Comparison of ENCODE assay signal across 23 mouse cellular contexts in genomic region chr19:4485006-4485405, GRCm38 (mm10). TPM values are rescaled to one million over a fixed set of nuclear protein-coding genes. Genes with fewer than 3 reads are reported as not detected.
DNase-seq lines count a peak whose midpoint lies in the region; ATAC-seq and TF ChIP-seq lines count a peak whose summit lies in the region.
"Had no signal": no experiment of that assay in that cellular context is flagged by ENCODE, and none has a peak within 500 bp of the region (broad histone marks: within the 10 kb centered on the region; RNA-seq: fewer than 3 reads in every experiment).

No protein-coding gene starts in this region.

- H3K36me3 ChIP-seq in kidney, adult 2 months (ENCODE audit: control insufficient read depth, insufficient read depth, low read length) = no peaks in the 10 kb centered on the region
- no peaks in the 10 kb centered on the region for H3K36me3 ChIP-seq in lung, embryonic 15.5 days
- no peaks in the 10 kb centered on the region for H3K36me3 ChIP-seq in kidney, postnatal 0 days (ENCODE audit: insufficient read depth, low read length)
- H3K36me3 ChIP-seq: neural tube, embryonic 15.5 days had no signal

- H3K4me2 ChIP-seq in lung, embryonic 15.5 days = no peak overlapping the region
- H3K4me2 ChIP-seq in kidney, postnatal 0 days (ENCODE audit: low read length) = no peak overlapping the region
- H3K4me2 ChIP-seq: liver, embryonic 11.5 days; neural tube, embryonic 15.5 days had no signal

- peak overlapping the region; percentile 44; the same call in 1 of the 2 replicates for H3K27ac ChIP-seq in kidney, adult 2 months (ENCODE audit: insufficient read depth, low read depth, low read length)
- H3K27ac ChIP-seq in lung, embryonic 15.5 days = peak overlapping the region; percentile 53
- H3K27ac ChIP-seq in kidney, postnatal 0 days = peak overlapping the region; percentile 47; the same call in 1 of the 2 replicates
- H3K27ac ChIP-seq: hindbrain, postnatal 0 days; neural tube, embryonic 15.5 days had no signal

- H3K9me3 ChIP-seq in lung, embryonic 15.5 days = no peaks in the 10 kb centered on the region
- no peaks in the 10 kb centered on the region for H3K9me3 ChIP-seq in kidney, postnatal 0 days (replicated peaks; ENCODE audit: low read length)
- H3K9me3 ChIP-seq: neural tube, embryonic 15.5 days had no signal

- 31% methylated on average over 5 of the region's 5 CpGs for WGBS in kidney, adult 2 months
- 10% methylated on average over 5 of the region's 5 CpGs for WGBS in lung, embryonic 15.5 days
- 9% methylated on average over 5 of the region's 5 CpGs for WGBS in kidney, postnatal 0 days

- H3K4me1 ChIP-seq in kidney, adult 2 months (ENCODE audit: control insufficient read depth, insufficient read depth, low read length) = no peaks in the 10 kb centered on the region
- peaks cover 18% of the 10 kb centered on the region for H3K4me1 ChIP-seq in lung, embryonic 15.5 days
- H3K4me1 ChIP-seq in kidney, postnatal 0 days (replicated peaks; ENCODE audit: insufficient read depth, low read length) = no peaks in the 10 kb centered on the region
- H3K4me1 ChIP-seq: neural tube, embryonic 15.5 days had no signal

- H3K27me3 ChIP-seq in kidney, adult 2 months (replicated peaks; ENCODE audit: control insufficient read depth, insufficient read depth, low read length) = no peaks in the 10 kb centered on the region
- no peaks in the 10 kb centered on the region for H3K27me3 ChIP-seq in lung, embryonic 15.5 days
- H3K27me3 ChIP-seq in kidney, postnatal 0 days (ENCODE audit: insufficient read depth, low read length) = no peaks in the 10 kb centered on the region
- H3K27me3 ChIP-seq: neural tube, embryonic 15.5 days had no signal

- DNase-seq in kidney, adult 2 months = peak; percentile 46
- DNase-seq in kidney, postnatal 10 days = no peak
- DNase-seq in lung, postnatal 14 days = no peak
- peak; percentile 84 for DNase-seq in kidney, postnatal 0 days (ENCODE audit: low spot score)
- no peak for DNase-seq in spleen, postnatal 14 days (ENCODE audit: low spot score in 2 of 2)
- no peak for DNase-seq in thymus, postnatal 14 days
- DNase-seq: adrenal gland, postnatal 25 days; cerebellum, adult 9-10 months; left cerebral cortex, postnatal 4 days; liver, postnatal 0 days; right cerebral cortex, adult 18-20 months; right cerebral cortex, postnatal 4 days; thymus, adult 18-20 months had no signal

- no peak for ATAC-seq in lung, embryonic 15.5 days (ENCODE audit: borderline replicate concordance, extremely low read depth, low FRiP score, low TSS enrichment)
- no peak for ATAC-seq in kidney, postnatal 0 days (replicated peaks; ENCODE audit: low FRiP score, low read depth)
- ATAC-seq: forebrain, embryonic 14.5 days; hindbrain, postnatal 0 days; intestine, embryonic 16.5 days; liver, postnatal 0 days had no signal

- H3K9ac ChIP-seq in lung, embryonic 15.5 days = no peak overlapping the region
- no peak overlapping the region for H3K9ac ChIP-seq in kidney, postnatal 0 days (ENCODE audit: low read depth, low read length)
- H3K9ac ChIP-seq: liver, postnatal 0 days; neural tube, embryonic 15.5 days had no signal

- TF ChIP-seq POLR2A in kidney, adult 2 months (IDR thresholded peaks at IDR 0.05; ENCODE audit: low read depth, low read length) = no peak

- H3K4me3 ChIP-seq in kidney, adult 2 months (ENCODE audit: insufficient read depth, low read depth, low read length) = no peak overlapping the region
- H3K4me3 ChIP-seq in lung, embryonic 15.5 days = no peak overlapping the region
- H3K4me3 ChIP-seq in kidney, postnatal 0 days (replicated peaks; ENCODE audit: low read depth, low read length) = no peak overlapping the region
- H3K4me3 ChIP-seq: neural tube, embryonic 15.5 days had no signal

- no peak for TF ChIP-seq CTCF in kidney, adult 2 months (conservative IDR thresholded peaks at IDR 0.05; ENCODE audit: insufficient read depth, insufficient read length, low read depth, low read length)
- no peak for TF ChIP-seq CTCF in kidney, postnatal 0 days (IDR thresholded peaks at IDR 0.05; ENCODE audit: low read depth)

RNA-seq across cellular contexts. Expression of gene Syt12, which starts 7.8 kb away (rescaled TPM):
- 4.6 and 9.8 TPM in 2 replicates for polyA plus RNA-seq in kidney, adult 2 months (2012; rRNA removed)
- polyA plus RNA-seq in lung, embryonic 15.5 days (2015; fragmentation: Nextera tagmentation; extraction: Ambion mirVana) = 1.1 and 1.2 TPM in 2 replicates
- polyA plus RNA-seq in kidney, postnatal 0 days (2015; fragmentation: Nextera tagmentation; extraction: Ambion mirVana) = 1.5 and 1.8 TPM in 2 replicates

RNA-seq across cellular contexts. Expression of gene 2010003K11Rik, which starts 13.4 kb away (rescaled TPM):
- 2.8 TPM in 2 replicates for polyA plus RNA-seq in kidney, adult 2 months (2012; rRNA removed)
- not detected in 2 replicates for polyA plus RNA-seq in lung, embryonic 15.5 days (2015; fragmentation: Nextera tagmentation; extraction: Ambion mirVana)
- 0.57 and 0.61 TPM in 2 replicates for polyA plus RNA-seq in kidney, postnatal 0 days (2015; fragmentation: Nextera tagmentation; extraction: Ambion mirVana)
- polyA plus RNA-seq: brain, embryonic 14.5 days; embryonic facial prominence, embryonic 14.5 days; forebrain, embryonic 14.5 days; heart, postnatal 0 days; midbrain, postnatal 0 days had no signal

RNA-seq across cellular contexts. Expression of gene Pcx, which starts 25.3 kb away (rescaled TPM):
- 286 and 295 TPM in 2 replicates for polyA plus RNA-seq in kidney, adult 2 months (2012; rRNA removed)
- 17.7 and 18.5 TPM in 2 replicates for polyA plus RNA-seq in lung, embryonic 15.5 days (2015; fragmentation: Nextera tagmentation; extraction: Ambion mirVana)
- 57.6 and 66.9 TPM in 2 replicates for polyA plus RNA-seq in kidney, postnatal 0 days (2015; fragmentation: Nextera tagmentation; extraction: Ambion mirVana)

RNA-seq across cellular contexts. Expression of gene Rhod, which starts 45.8 kb away (rescaled TPM):
- 35.1 and 35.6 TPM in 2 replicates for polyA plus RNA-seq in kidney, adult 2 months (2012; rRNA removed)
- 37.9 and 45.3 TPM in 2 replicates for polyA plus RNA-seq in lung, embryonic 15.5 days (2015; fragmentation: Nextera tagmentation; extraction: Ambion mirVana)
- polyA plus RNA-seq in kidney, postnatal 0 days (2015; fragmentation: Nextera tagmentation; extraction: Ambion mirVana) = 49.3 and 49.7 TPM in 2 replicates

Comparison
In these comparisons a context has a peak if more than half of its experiments do, and no peak if none do; other contexts are left out.
1. DNase-seq: peak in kidney, adult 2 months (single experiment) and kidney, postnatal 0 days (single experiment); none in kidney, postnatal 10 days (single experiment), lung, postnatal 14 days (single experiment), spleen, postnatal 14 days (0 of 2) and thymus, postnatal 14 days (single experiment).
2. Peak in every context shown above with its lines, with median percentiles within 50 percentile points of each other: H3K27ac ChIP-seq.